Mouse (Mus musculus) kidney, adult 2 months (tissue): ENCODE measurements around the gene Ctnnbip1. TPM values are rescaled to one million over a fixed set of nuclear protein-coding genes. Genes with fewer than 3 reads are reported as not detected.

Experiments
- DNase-seq: peaks from one replicate; pipeline ENCODE4 v3.0.0; 2021
- H3K27ac ChIP-seq: fragments of 200-500 bp; 2 replicates; pipeline ENCODE4 v1.5.1; 2012; ENCODE audit warnings: low read depth, low read length, control low read depth, inconsistent platforms; ENCODE audit not compliant: insufficient read depth
- H3K27me3 ChIP-seq: fragments of 200-500 bp; replicated peaks from 2 replicates; pipeline ENCODE4 v1.6.1; 2012; ENCODE audit warnings: mild to moderate bottlenecking, moderate library complexity, low read length, inconsistent platforms; ENCODE audit not compliant: control insufficient read depth, insufficient read depth
- H3K36me3 ChIP-seq: fragments of 200-500 bp; 2 replicates; pipeline ENCODE4 v1.6.1; 2012; ENCODE audit warnings: mild to moderate bottlenecking, moderate library complexity, low read length, inconsistent platforms; ENCODE audit not compliant: control insufficient read depth, insufficient read depth
- H3K4me1 ChIP-seq: fragments of 200-500 bp; 2 replicates; pipeline ENCODE4 v1.6.1; 2011; ENCODE audit warnings: low read length; ENCODE audit not compliant: control insufficient read depth, insufficient read depth
- H3K4me3 ChIP-seq: fragments of 200-500 bp; 2 replicates; pipeline ENCODE4 v1.5.1; 2011; ENCODE audit warnings: mild to moderate bottlenecking, low read depth, low read length, control low read depth; ENCODE audit not compliant: insufficient read depth
- CTCF ChIP-seq: fragments of 200-500 bp; conservative IDR thresholded peaks from 2 replicates; pipeline ENCODE4 v1.5.1; 2011; ENCODE audit warnings: low read depth, mild to moderate bottlenecking, control low read depth, low read length, moderate library complexity, mixed read lengths; ENCODE audit not compliant: insufficient read depth, insufficient read length
- POLR2A ChIP-seq: fragments of 200-500 bp; IDR thresholded peaks from one replicate; pipeline ENCODE4 v1.6.1; 2011; ENCODE audit warnings: low read depth, low read length, control low read depth
- WGBS: fragments of 180-500 bp; shearing (Covaris S2); methylation state at CpG from one replicate; pipeline ENCODE4 v1.1.7; 2018; 5-methylcytosine and 5-hydroxymethylcytosine counted together
- polyA plus RNA-seq: library from polyadenylated mRNA; depleted of rRNA; stranded (reverse); fragments of >200 nt; gene quantifications from 2 replicates; pipeline ENCODE4 v1.2.3, GENCODE M21; 2012

The Ctnnbip1 gene
- polyA plus RNA-seq, 1 experiment = 24.4 TPM

DNA sequence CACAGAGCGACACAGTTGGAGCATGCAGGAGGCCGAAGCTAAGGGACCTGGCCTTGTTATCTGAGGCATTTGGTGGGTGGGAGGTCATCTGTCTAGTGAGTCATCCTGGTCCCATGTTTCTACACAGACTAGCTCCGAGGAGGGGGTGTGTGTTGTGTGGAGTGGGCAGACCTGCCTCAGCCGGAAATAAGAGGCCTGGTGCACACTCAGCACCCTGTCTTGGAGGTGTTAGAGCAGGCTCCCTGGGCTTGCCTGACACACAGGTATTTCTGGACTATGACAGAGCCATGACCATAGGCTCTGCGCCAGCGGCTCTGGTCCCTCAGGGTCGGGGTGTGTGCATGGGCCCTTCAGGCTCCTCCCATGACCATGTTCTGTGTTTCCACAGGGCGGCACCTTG lies 21.4 kb downstream of the Ctnnbip1 start:
- Histone ChIP-seq H3K4me1 (no peaks in the 10 kb centered on the region), H3K27ac (no peak overlapping the region), H3K27me3 (no peaks in the 10 kb centered on the region), H3K4me3 (no peak overlapping the region), H3K36me3 (no peaks in the 10 kb centered on the region)
- TF ChIP-seq CTCF = no peak
- no peak for TF ChIP-seq POLR2A
- no peak for DNase-seq
- WGBS = 71% methylated on average over 8 of the region's 8 CpGs

- no peaks in the 10 kb centered on the region for H3K27me3 ChIP-seq
- H3K27ac ChIP-seq = no peak overlapping the region
- H3K4me3 ChIP-seq = no peak overlapping the region
- no peak for TF ChIP-seq CTCF
- TF ChIP-seq POLR2A = no peak
- no peaks in the 10 kb centered on the region for H3K4me1 ChIP-seq
- DNase-seq = no peak
- WGBS = 68% methylated on average over 5 of the region's 5 CpGs
- H3K36me3 ChIP-seq = no peaks in the 10 kb centered on the region
Observed at GRCm38 (mm10) chr4:149541935-149542334, 23.9 kb downstream of the Ctnnbip1 start.

DNA sequence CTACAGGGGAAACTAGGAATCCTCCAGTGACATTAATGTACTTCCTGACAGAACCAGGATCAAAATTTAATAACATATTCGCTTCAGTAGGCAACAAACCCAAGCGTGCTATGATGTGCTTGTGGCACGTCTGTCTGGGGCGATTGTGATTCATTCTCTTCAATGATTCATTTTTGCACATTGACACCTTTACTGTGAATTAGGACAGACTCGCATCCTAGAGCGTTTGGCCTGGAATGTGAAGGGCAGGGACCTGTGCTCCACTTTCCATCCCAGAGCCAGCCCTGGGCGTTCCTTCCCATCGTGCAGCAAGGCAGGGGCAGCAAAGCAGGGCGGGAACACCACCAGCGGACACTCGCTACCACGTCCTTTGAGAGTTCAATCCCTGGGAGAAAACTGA lies 24.4 kb downstream of the Ctnnbip1 start:
- H3K27me3 ChIP-seq = no peaks in the 10 kb centered on the region
- no peaks in the 10 kb centered on the region for H3K4me1 ChIP-seq
- DNase-seq = no peak
- no peaks in the 10 kb centered on the region for H3K36me3 ChIP-seq
- H3K27ac ChIP-seq = no peak overlapping the region
- H3K4me3 ChIP-seq = no peak overlapping the region
- WGBS = 86% methylated on average over 12 of the region's 12 CpGs
- TF ChIP-seq CTCF = no peak
- no peak for TF ChIP-seq POLR2A

DNA sequence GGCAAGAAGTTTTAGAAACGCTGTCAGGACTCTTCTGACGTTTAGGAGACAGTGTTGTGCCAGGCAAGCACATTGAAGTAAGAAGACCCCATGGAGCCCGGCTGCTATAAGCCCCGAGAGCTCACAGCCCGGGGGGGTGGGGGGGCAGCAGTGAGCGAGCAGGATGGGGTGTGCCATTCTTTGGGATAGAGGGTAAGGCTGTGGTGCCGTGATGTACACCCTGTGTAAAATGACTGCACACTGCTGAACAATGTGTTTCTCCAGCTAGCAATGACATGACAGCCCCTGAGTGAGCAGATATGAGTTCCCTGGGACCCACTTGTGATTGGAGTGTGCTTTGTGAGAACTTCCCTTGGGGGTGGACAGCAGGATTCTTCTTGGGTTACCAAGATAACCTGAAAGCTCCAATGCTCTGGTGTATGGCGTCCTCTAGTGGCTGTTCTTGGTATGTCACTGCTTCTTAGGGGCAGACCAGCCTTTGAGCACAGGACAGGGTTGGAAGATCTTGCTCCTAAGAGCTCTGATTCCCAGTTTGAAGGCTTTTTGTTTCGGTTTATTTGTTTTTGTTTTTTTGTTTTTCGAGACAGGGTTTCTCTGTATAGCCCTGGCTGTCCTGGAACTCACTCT lies 25.0 kb downstream of the Ctnnbip1 start:
- no peak overlapping the region for H3K27ac ChIP-seq
- no peaks in the 10 kb centered on the region for H3K27me3 ChIP-seq
- DNase-seq = peak; percentile 85
- TF ChIP-seq CTCF (peak; percentile 97), POLR2A (no peak)
- no peaks in the 10 kb centered on the region for H3K4me1 ChIP-seq
- H3K4me3 ChIP-seq = no peak overlapping the region
- 56% methylated on average over 10 of the region's 10 CpGs for WGBS
- H3K36me3 ChIP-seq = no peaks in the 10 kb centered on the region

DNA sequence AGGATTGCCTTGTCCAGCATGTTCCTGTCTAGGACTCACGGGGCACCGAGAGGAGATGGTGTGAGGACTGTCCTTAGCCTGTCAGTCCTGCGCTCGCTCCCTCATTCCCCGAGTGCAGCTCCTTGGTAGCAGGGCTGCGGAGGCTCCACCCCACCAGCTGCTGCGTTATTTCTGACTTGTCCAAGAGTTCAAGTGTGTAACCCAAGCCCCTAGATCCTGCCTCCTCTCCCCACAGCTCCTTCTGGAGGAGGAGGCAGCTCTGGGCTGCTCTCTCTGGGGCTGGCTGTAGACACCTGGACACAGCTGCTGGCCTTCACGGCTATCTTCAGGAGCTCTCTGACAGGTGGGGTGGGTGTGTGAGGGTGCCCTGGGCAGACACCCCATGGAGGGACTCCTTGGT lies 26.9 kb downstream of the Ctnnbip1 start:
- TF ChIP-seq CTCF = no peak
- no peak for TF ChIP-seq POLR2A
- H3K27ac ChIP-seq = no peak overlapping the region
- DNase-seq = no peak
- H3K4me3 ChIP-seq = no peak overlapping the region
- no peaks in the 10 kb centered on the region for H3K27me3 ChIP-seq
- 73% methylated on average over 8 of the region's 8 CpGs for WGBS
- no peaks in the 10 kb centered on the region for H3K36me3 ChIP-seq
- H3K4me1 ChIP-seq = no peaks in the 10 kb centered on the region

GRCm38 (mm10) chr4:149546797-149547444 lies 28.9 kb downstream of the Ctnnbip1 start:
- 78% methylated on average over 9 of the region's 9 CpGs for WGBS
- no peak overlapping the region for H3K4me3 ChIP-seq
- H3K36me3 ChIP-seq = no peaks in the 10 kb centered on the region
- TF ChIP-seq CTCF (no peak), POLR2A (no peak)
- no peak overlapping the region for H3K27ac ChIP-seq
- DNase-seq = no peak
- no peaks in the 10 kb centered on the region for H3K27me3 ChIP-seq
- H3K4me1 ChIP-seq = no peaks in the 10 kb centered on the region

DNA sequence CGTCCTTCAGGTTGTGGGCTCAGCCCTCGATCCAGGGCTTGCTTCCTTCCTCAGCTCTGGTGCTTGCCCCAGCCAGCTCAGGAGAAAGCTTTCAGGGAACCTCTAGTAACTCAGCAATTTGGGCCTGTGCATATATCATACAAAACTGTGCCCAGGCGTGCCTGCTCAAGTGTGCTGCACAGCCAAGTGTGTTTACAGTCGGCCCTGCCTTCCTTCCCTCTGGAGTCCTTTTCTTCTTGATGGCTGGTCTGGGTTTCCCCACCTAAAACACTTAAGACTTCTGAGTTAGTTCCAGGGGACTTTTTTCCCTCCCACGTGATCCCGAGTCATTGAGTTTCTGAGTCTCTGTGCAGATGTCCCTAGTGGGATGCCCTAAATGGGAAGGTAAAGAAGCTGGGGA lies 29.5 kb downstream of the Ctnnbip1 start:
- no peak overlapping the region for H3K4me3 ChIP-seq
- WGBS = 77% methylated on average over 6 of the region's 6 CpGs
- no peaks in the 10 kb centered on the region for H3K36me3 ChIP-seq
- no peak overlapping the region for H3K27ac ChIP-seq
- DNase-seq = no peak
- H3K4me1 ChIP-seq = no peaks in the 10 kb centered on the region
- no peaks in the 10 kb centered on the region for H3K27me3 ChIP-seq
- TF ChIP-seq CTCF = no peak
- TF ChIP-seq POLR2A = no peak
